Mouse (Mus musculus) embryonic facial prominence, embryonic 12.5 days (tissue): ENCODE measurements around the gene Zfp972. TPM values are rescaled to one million over a fixed set of nuclear protein-coding genes. Genes with fewer than 3 reads are reported as not detected.
"Not testable (repeated sequence)": the region's sequence is repeated elsewhere in the genome, so short reads cannot be mapped to it uniquely, and the experiment has no call there.

Source experiments
- ATAC-seq: fragments of 200-750 bp; cut with Nextera tagmentation; 2 replicates; pipeline ENCODE4 v1.8.0; 2017; ENCODE audit not compliant: insufficient number of reproducible peaks, insufficient read depth, low FRiP score, low TSS enrichment
- H3K27ac ChIP-seq: fragments of 300-500 bp; sonication (generic); 2 replicates; pipeline ENCODE4 v1.5.1; 2016; ENCODE audit warnings: mild to moderate bottlenecking
- H3K27me3 ChIP-seq: fragments of 300-500 bp; sonication (generic); 2 replicates; pipeline ENCODE4 v1.6.1; 2016; ENCODE audit warnings: mild to moderate bottlenecking, moderate library complexity
- H3K36me3 ChIP-seq: fragments of 300-500 bp; sonication (generic); 2 replicates; pipeline ENCODE4 v1.6.1; 2016; ENCODE audit warnings: mild to moderate bottlenecking
- H3K4me1 ChIP-seq: fragments of 300-500 bp; sonication (generic); 2 replicates; pipeline ENCODE4 v1.6.1; 2016
- H3K4me2 ChIP-seq: fragments of 300-500 bp; sonication (generic); replicated peaks from 2 replicates; pipeline ENCODE4 v1.6.1; 2016; ENCODE audit warnings: mild to moderate bottlenecking, moderate library complexity
- H3K4me3 ChIP-seq: fragments of 300-500 bp; sonication (generic); 2 replicates; pipeline ENCODE4 v1.5.1; 2016; ENCODE audit warnings: mild to moderate bottlenecking
- H3K9ac ChIP-seq: fragments of 300-500 bp; sonication (generic); 2 replicates; pipeline ENCODE4 v1.6.1; 2016; ENCODE audit warnings: mild to moderate bottlenecking, moderate library complexity
- H3K9me3 ChIP-seq: fragments of 300-500 bp; sonication (generic); 2 replicates; pipeline ENCODE4 v1.6.1; 2016; ENCODE audit warnings: mild to moderate bottlenecking, moderate library complexity
- WGBS: fragments of 180-500 bp; shearing (Covaris S2); methylation state at CpG from one replicate; pipeline ENCODE4 v1.1.7; 2016; 5-methylcytosine and 5-hydroxymethylcytosine counted together
- polyA plus RNA-seq: library from polyadenylated mRNA; unstranded; fragments of >200 nt; fragmentation: Nextera tagmentation; extraction: Ambion mirVana; gene quantifications from 2 replicates; pipeline ENCODE4 v1.2.1, GENCODE M21; 2016

The Zfp972 gene
- 0.52 and 1.0 TPM in 2 replicates for polyA plus RNA-seq

DNA sequence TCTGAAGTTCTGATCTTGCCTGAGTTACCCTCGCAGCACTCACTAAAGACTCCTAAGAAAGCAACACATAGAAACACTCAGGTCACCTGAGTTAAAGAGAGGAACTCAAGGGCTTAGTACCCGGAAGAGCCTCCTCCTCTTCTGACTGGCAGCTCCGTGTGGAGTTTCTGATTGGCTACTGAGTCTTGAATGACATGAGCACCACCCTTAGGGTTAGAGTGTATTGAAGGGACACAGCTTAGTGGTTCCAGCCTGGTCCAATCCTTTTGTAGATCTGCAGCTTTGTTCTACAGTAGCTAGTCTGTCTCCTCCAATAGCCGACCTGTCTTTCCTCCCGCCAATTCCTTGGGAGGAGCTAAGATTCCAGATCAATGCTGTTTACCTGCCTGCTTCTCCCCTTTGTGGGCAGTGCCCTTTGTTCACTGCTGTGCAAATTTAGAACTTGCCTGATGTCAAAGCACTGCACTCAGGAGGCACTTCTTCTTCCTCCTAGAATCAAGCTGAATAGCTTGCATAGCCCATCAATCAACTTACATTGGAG is at the start of gene Zfp972:
TSS of gene Zfp972 (minus strand) at position 51 of the 541 bp plus-strand sequence.
- H3K9ac ChIP-seq, ATAC-seq, H3K9me3 ChIP-seq, H3K27ac ChIP-seq, H3K27me3 ChIP-seq, H3K36me3 ChIP-seq, H3K4me3 ChIP-seq, H3K4me1 ChIP-seq, H3K4me2 ChIP-seq: not testable (repeated sequence)
- 60% methylated on average over 4 of the region's 5 CpGs for WGBS

GRCm38 (mm10) chr2:177974814-177975213 is 49.4 kb upstream of the Zfp972 start:
- not testable (repeated sequence) for H3K9ac ChIP-seq, H3K4me2 ChIP-seq, H3K27me3 ChIP-seq, H3K27ac ChIP-seq, H3K4me1 ChIP-seq, H3K4me3 ChIP-seq, H3K9me3 ChIP-seq, H3K36me3 ChIP-seq, ATAC-seq
- 72% methylated on average over 7 of the region's 7 CpGs for WGBS

- WGBS: 0% methylated on average over 5 of the region's 7 CpGs
- peak within 1 kb of the TSS; percentile 45; the same call in 1 of the 2 replicates for H3K9ac ChIP-seq
Measured at GRCm38 (mm10) chr2:177957145-177957544, 31.7 kb upstream of the Zfp972 start, which contains the start of gene Gm14326. Gene Gm14326 (minus strand): TSS chr2:177957297.

GRCm38 (mm10) chr2:177956734-177957133 is 31.3 kb upstream of the Zfp972 start:
- H3K9me3 ChIP-seq, ATAC-seq, H3K27me3 ChIP-seq, H3K36me3 ChIP-seq, H3K4me1 ChIP-seq, H3K27ac ChIP-seq: not testable (repeated sequence)
- H3K9ac ChIP-seq: peak overlapping the region; percentile 45; the same call in 1 of the 2 replicates
- peak overlapping the region; percentile 40 for H3K4me2 ChIP-seq
- WGBS: under 1% methylated on average over 18 of the region's 18 CpGs
- H3K4me3 ChIP-seq: peak overlapping the region; percentile 49

More at GRCm38 (mm10) chr2:177957145-177957544, 31.7 kb upstream of the Zfp972 start, which contains the start of gene Gm14326:
- H3K9me3 ChIP-seq, H3K27me3 ChIP-seq, H3K27ac ChIP-seq, ATAC-seq, H3K4me1 ChIP-seq, H3K36me3 ChIP-seq: not testable (repeated sequence)
- Histone ChIP-seq H3K4me2 (peak within 1 kb of the TSS; percentile 40), H3K4me3 (peak within 1 kb of the TSS; percentile 49)

- H3K9ac ChIP-seq, H3K4me1 ChIP-seq, H3K27me3 ChIP-seq, H3K4me3 ChIP-seq, ATAC-seq, H3K27ac ChIP-seq, H3K36me3 ChIP-seq, H3K4me2 ChIP-seq, H3K9me3 ChIP-seq: not testable (repeated sequence)
- WGBS: no CpG with 5 or more reads among the region's 12 CpGs
Measured at GRCm38 (mm10) chr2:177903276-177903675, 22.1 kb downstream of the Zfp972 start.

DNA sequence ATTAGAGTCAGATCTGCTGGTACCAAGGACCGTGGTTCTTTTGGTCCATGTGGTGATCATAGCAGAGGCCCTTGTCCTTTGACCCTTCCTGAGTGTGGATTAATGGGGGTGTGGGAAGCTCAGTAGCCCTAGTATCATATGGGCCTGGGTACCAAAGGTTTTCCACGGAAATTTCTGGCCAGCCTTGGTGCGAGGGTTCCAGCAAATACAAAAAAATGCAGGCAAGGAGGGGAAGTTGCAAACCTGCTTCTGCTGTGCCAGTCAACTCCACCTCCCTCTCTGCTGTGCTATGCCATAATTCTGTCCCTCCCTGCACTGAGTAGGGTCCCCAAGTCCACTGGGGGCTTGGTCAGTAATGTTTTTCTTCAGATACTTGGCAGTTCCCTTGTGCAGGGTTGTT is 27.2 kb downstream of the Zfp972 start:
- ATAC-seq: not testable (repeated sequence)

GRCm38 (mm10) chr2:177897046-177897578 is 28.3 kb downstream of the Zfp972 start, which contains the start of gene Gm14327:
Gene Gm14327 (plus strand): TSS chr2:177897096.
- not testable (repeated sequence) for H3K27me3 ChIP-seq, H3K4me2 ChIP-seq, ATAC-seq, H3K9ac ChIP-seq, H3K9me3 ChIP-seq, H3K4me1 ChIP-seq, H3K27ac ChIP-seq, H3K36me3 ChIP-seq
- WGBS: 43% methylated on average over 10 of the region's 13 CpGs
- H3K4me3 ChIP-seq: peak within 1 kb of the TSS; percentile 20; the same call in 1 of the 2 replicates

More for the DNA sequence above, 27.2 kb downstream of the Zfp972 start:
- H3K27me3 ChIP-seq, H3K4me2 ChIP-seq, H3K9ac ChIP-seq, H3K27ac ChIP-seq, H3K36me3 ChIP-seq, H3K4me3 ChIP-seq, H3K9me3 ChIP-seq, H3K4me1 ChIP-seq: not testable (repeated sequence)
- WGBS: 78% methylated on average over 2 of the region's 3 CpGs

DNA sequence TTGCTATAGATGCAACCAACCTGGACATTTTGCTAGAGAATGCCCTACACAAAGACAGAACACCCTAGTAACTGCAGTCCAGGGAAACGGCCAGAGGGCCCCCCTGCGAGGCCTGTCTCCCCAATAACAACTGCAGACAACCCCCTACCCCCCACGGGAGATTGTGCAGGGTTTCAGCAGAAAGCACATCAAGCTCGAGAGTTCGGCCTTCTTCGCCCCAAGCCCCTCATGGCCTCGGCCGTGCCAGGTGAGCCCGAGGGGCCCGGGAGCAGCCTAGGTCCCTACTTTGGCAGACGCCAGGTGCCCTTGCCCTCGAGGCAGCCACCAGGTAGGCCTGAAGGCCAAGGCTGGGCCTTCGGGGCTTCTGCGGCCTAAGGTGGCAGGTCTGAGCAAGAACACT is 37.7 kb downstream of the Zfp972 start:
- not testable (repeated sequence) for ATAC-seq, H3K27me3 ChIP-seq, H3K4me3 ChIP-seq, H3K27ac ChIP-seq, H3K4me1 ChIP-seq, H3K4me2 ChIP-seq, H3K36me3 ChIP-seq, H3K9me3 ChIP-seq, H3K9ac ChIP-seq
- WGBS: 91% methylated on average over 14 of the region's 14 CpGs

- not testable (repeated sequence) for H3K4me3 ChIP-seq, H3K4me2 ChIP-seq, H3K9me3 ChIP-seq, H3K36me3 ChIP-seq, ATAC-seq, H3K4me1 ChIP-seq, H3K27me3 ChIP-seq, H3K9ac ChIP-seq, H3K27ac ChIP-seq
- 83% methylated on average over 2 of the region's 2 CpGs for WGBS
Measured at GRCm38 (mm10) chr2:177862254-177862653, 63.2 kb downstream of the Zfp972 start.

Other genes with a start within 250 kb of the Zfp972 start
- gene Gm14322, start 166.3 kb downstream of the Zfp972 start, polyA plus RNA-seq: 11.9 and 14.3 TPM in 2 replicates
- 33.7 and 44.4 TPM in 2 replicates for gene Gm14325, start 85.3 kb downstream of the Zfp972 start, polyA plus RNA-seq
- 2.8 and 3.6 TPM in 2 replicates for gene Gm14327, start 28.5 kb downstream of the Zfp972 start, polyA plus RNA-seq
- gene Gm14326, start 31.7 kb upstream of the Zfp972 start, polyA plus RNA-seq: 17.5 and 17.6 TPM in 2 replicates
- 11.4 and 12.8 TPM in 2 replicates for gene Zfp971, start 97.7 kb upstream of the Zfp972 start, polyA plus RNA-seq
- gene Zfp931, start 152.9 kb upstream of the Zfp972 start, polyA plus RNA-seq: 20.4 and 20.8 TPM in 2 replicates
- gene Phactr3, start 193.4 kb upstream of the Zfp972 start, polyA plus RNA-seq: 3.1 and 3.4 TPM in 2 replicates